Comparison of ENCODE assay signal across 16 mouse cellular contexts in the genomic region with DNA sequence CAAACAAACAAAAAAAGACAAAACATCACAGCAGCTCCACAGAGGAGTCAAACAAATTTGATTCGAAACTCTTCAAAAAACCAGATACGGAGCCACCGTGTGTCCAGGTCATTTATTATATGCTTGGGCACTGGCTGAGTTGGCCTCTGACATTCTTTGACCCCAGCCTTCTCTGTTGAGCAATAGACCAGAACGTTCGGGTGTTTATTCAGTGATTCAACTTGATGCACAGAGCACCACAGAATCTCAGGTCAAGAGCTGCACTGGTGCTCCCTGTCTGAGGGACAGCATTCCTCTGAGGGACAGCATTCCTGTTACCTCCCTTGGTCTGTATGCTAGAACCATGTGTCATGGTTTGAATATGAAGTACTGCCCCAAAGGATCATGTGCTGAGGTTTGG. TPM values are rescaled to one million over a fixed set of nuclear protein-coding genes. Genes with fewer than 3 reads are reported as not detected.
DNase-seq lines count a peak whose midpoint lies in the region; ATAC-seq and TF ChIP-seq lines count a peak whose summit lies in the region.
"Had no signal": no experiment of that assay in that cellular context is flagged by ENCODE, and none has a peak within 500 bp of the region (broad histone marks: within the 10 kb centered on the region; RNA-seq: fewer than 3 reads in every experiment).

No protein-coding gene starts in this region.

- no peak overlapping the region for H3K9ac ChIP-seq in forebrain, embryonic 13.5 days
- no peak overlapping the region for H3K9ac ChIP-seq in forebrain, embryonic 15.5 days (replicated peaks)
- no peak overlapping the region for H3K9ac ChIP-seq in liver, embryonic 12.5 days
- H3K9ac ChIP-seq: limb, embryonic 12.5 days; lung, embryonic 15.5 days had no signal

- H3K79me2 ChIP-seq in myocyte (ENCODE audit: control insufficient read depth, insufficient read depth), result no peaks in the 10 kb centered on the region

- peaks cover 4% of the 10 kb centered on the region; the same call in 1 of the 2 replicates for H3K9me3 ChIP-seq in forebrain, embryonic 13.5 days (replicated peaks)
- H3K9me3 ChIP-seq in forebrain, embryonic 15.5 days, result no peaks in the 10 kb centered on the region
- H3K9me3 ChIP-seq in liver, embryonic 12.5 days (replicated peaks), result no peaks in the 10 kb centered on the region
- H3K9me3 ChIP-seq: lung, embryonic 15.5 days had no signal

- no peak for TF ChIP-seq POLR2A in myocyte (IDR thresholded peaks at IDR 0.05; ENCODE audit: insufficient read length, low read depth)

- no peak for DNase-seq in liver
- DNase-seq in kidney, postnatal 36 days, result peak; percentile 49 to 57
- DNase-seq in spleen, postnatal 36 days (ENCODE audit: low spot score in 2 of 2), result no peak
- no peak for DNase-seq in spleen, postnatal 14 days (ENCODE audit: low spot score in 2 of 2)
- DNase-seq: adrenal gland, postnatal 10 days; cerebellum, adult 9-11 months; gastrocnemius, postnatal 10 days; heart, postnatal 10 days had no signal

- WGBS in forebrain, embryonic 13.5 days, result 85% methylated on average over 5 of the region's 5 CpGs
- WGBS in forebrain, embryonic 15.5 days, result 86% methylated on average over 5 of the region's 5 CpGs
- WGBS in liver, embryonic 12.5 days (ENCODE audit: insufficient replicate concordance), result 60% methylated on average over 5 of the region's 5 CpGs

- H3K4me2 ChIP-seq in forebrain, embryonic 13.5 days, result no peak overlapping the region
- H3K4me2 ChIP-seq in forebrain, embryonic 15.5 days (replicated peaks), result no peak overlapping the region
- H3K4me2 ChIP-seq in liver, embryonic 12.5 days, result no peak overlapping the region
- no peak overlapping the region for H3K4me2 ChIP-seq in myocyte (ENCODE audit: low read depth)
- H3K4me2 ChIP-seq: limb, embryonic 12.5 days; lung, embryonic 15.5 days had no signal

- H3K4me3 ChIP-seq in forebrain, embryonic 13.5 days, result no peak overlapping the region
- H3K4me3 ChIP-seq in forebrain, embryonic 15.5 days, result no peak overlapping the region
- H3K4me3 ChIP-seq in liver, embryonic 12.5 days, result no peak overlapping the region
- no peak overlapping the region for H3K4me3 ChIP-seq in myocyte
- H3K4me3 ChIP-seq: left cerebral cortex, adult 2 months; limb, embryonic 12.5 days; lung, embryonic 15.5 days had no signal

- peak overlapping the region; percentile 65; the same call in 1 of the 2 replicates for H3K27ac ChIP-seq in forebrain, embryonic 13.5 days
- no peak overlapping the region for H3K27ac ChIP-seq in forebrain, embryonic 15.5 days (replicated peaks)
- no peak overlapping the region for H3K27ac ChIP-seq in liver, embryonic 12.5 days
- H3K27ac ChIP-seq: left cerebral cortex, adult 2 months; limb, embryonic 12.5 days; lung, embryonic 15.5 days had no signal

- peaks cover 42% of the 10 kb centered on the region for H3K4me1 ChIP-seq in forebrain, embryonic 13.5 days
- peaks cover 40% of the 10 kb centered on the region for H3K4me1 ChIP-seq in forebrain, embryonic 15.5 days
- peaks cover 12% of the 10 kb centered on the region; the same call in 1 of the 2 replicates for H3K4me1 ChIP-seq in liver, embryonic 12.5 days

- no peaks in the 10 kb centered on the region; the same call in 1 of the 2 replicates for H3K27me3 ChIP-seq in forebrain, embryonic 13.5 days
- no peaks in the 10 kb centered on the region for H3K27me3 ChIP-seq in forebrain, embryonic 15.5 days
- H3K27me3 ChIP-seq in liver, embryonic 12.5 days (replicated peaks), result peaks cover 38% of the 10 kb centered on the region
- no peaks in the 10 kb centered on the region for H3K27me3 ChIP-seq in myocyte (ENCODE audit: control insufficient read depth, insufficient read depth, insufficient read length)

- no peak overlapping the region for H3ac ChIP-seq in myocyte (ENCODE audit: control insufficient read depth, insufficient read length)

- H3K36me3 ChIP-seq in forebrain, embryonic 13.5 days (ENCODE audit: poor library complexity, severe bottlenecking), result no peaks in the 10 kb centered on the region
- H3K36me3 ChIP-seq in forebrain, embryonic 15.5 days, result no peaks in the 10 kb centered on the region
- H3K36me3 ChIP-seq in liver, embryonic 12.5 days, result no peaks in the 10 kb centered on the region
- no peaks in the 10 kb centered on the region for H3K36me3 ChIP-seq in myocyte (ENCODE audit: control insufficient read depth, insufficient read depth)
- H3K36me3 ChIP-seq: limb, embryonic 12.5 days; lung, embryonic 15.5 days had no signal

- ATAC-seq in forebrain, embryonic 13.5 days, result no peak
- ATAC-seq in forebrain, embryonic 15.5 days (replicated peaks), result no peak
- 0 out of 2 replicates have a peak, but pooled peaks have one; percentile 27 for ATAC-seq in liver, embryonic 12.5 days
- ATAC-seq: inflammation-experienced regulatory T-cells, adult 6 months had no signal

TF ChIP-seq in myocyte, 11 proteins besides CTCF, POLR2A, EP300 and RAD21:
- TF ChIP-seq CEBPB (IDR thresholded peaks at IDR 0.05; ENCODE audit: insufficient read depth, poor library complexity, severe bottlenecking) (0 out of 2 replicates have a peak, but pooled peaks have one; percentile 4), POLR2AphosphoS2 (IDR thresholded peaks at IDR 0.05; ENCODE audit: insufficient read length, low read depth) (no peak), REST (IDR thresholded peaks at IDR 0.05; ENCODE audit: insufficient read depth, insufficient read length) (no peak)

RNA-seq across cellular contexts. Expression of a gene that starts 1.1 kb away (rescaled TPM):
- 47.2 and 49.2 TPM in 2 replicates for polyA plus RNA-seq in forebrain, embryonic 13.5 days (2015; fragmentation: Nextera tagmentation; extraction: Ambion mirVana)
- polyA plus RNA-seq in forebrain, embryonic 15.5 days (2015; fragmentation: Nextera tagmentation; extraction: Ambion mirVana), result 33.8 and 36.6 TPM in 2 replicates
- polyA plus RNA-seq in liver, embryonic 12.5 days (2016; fragmentation: Nextera tagmentation; extraction: Ambion mirVana), result 2.1 and 2.2 TPM in 2 replicates
- 3.1 TPM for polyA plus RNA-seq in myocyte (2012; fragmentation: generic; extraction: Trizol)

Comparison
In these comparisons a context has a peak if more than half of its experiments do, and no peak if none do; other contexts are left out.
1. DNase-seq: peak in kidney, postnatal 36 days (2 of 2); none in liver (single experiment), spleen, postnatal 36 days (0 of 2) and spleen, postnatal 14 days (0 of 2).